Mouse (Mus musculus): ENCODE data around the gene Matn1. TPM values are rescaled to one million over a fixed set of nuclear protein-coding genes. Genes with fewer than 3 reads are reported as not detected.

Matn1 gene
- polyA plus RNA-seq (2017; shearing (Covaris generic)), result under 1 TPM in 1 of 2 experiments, not detected in 1; 0.23 TPM

DNA sequence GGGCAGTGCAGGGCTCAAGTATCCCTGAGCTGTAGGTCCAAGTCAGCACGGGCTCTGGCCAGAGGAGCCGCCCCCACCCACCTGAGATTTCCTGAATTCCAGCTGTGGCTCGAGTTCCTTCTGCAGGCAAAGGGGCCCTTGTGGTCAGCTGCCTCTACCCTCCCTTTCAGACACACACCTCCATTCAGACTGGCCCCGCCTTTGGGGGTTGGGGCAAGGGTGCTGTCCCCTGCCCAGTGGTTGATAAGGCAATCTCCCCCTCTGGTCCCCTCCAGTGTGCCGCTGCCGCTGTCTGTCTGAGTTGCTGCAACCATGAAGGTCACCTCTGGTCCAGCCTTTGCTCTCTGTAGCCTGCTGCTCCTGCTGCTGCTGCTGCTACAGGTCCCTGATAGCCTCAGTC is at the start of gene Matn1:
Matn1 (plus strand) TSS at position 274 of the 400 bp plus-strand sequence.
- ATAC-seq, result no peak

DNA sequence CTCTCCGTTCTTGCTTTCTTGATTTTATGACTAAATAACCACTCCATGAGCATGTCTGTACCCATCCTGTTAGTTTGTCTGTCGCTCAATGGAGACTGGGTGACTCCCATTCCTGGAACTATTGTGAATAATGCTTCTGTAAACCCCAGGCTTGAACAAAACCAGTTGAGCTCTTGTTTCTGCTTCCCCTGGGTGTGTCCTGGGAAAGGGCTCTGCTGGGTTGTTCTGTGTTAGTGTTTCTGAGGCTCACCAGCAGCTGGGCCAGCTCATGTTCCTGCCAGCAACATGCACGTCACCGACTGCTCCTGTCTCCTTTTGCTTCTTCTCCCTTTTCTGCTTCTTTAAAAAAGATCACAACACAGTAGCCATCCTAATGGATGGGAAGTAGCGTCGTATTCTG is 48.5 kb upstream of the Matn1 start:
- no peak for ATAC-seq

DNA sequence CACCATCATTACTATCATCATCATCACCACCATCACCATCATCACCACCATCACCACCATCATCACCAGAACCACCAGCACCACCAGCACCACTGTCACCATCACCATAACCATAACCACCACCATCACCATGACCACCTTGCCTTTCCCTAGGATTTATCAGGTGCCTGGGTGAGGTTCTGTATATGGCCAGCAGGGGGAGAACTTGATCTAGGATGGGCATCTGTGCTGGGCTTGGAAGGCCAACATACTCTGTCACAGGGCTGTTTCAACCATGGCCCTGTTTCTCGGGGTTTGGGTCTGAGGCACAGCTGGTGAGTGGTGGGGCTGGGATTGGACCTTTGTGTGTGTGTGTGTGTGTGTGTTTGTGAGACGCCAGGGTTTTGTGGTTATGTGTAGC is 47.8 kb upstream of the Matn1 start:
- ATAC-seq, result no peak

DNA sequence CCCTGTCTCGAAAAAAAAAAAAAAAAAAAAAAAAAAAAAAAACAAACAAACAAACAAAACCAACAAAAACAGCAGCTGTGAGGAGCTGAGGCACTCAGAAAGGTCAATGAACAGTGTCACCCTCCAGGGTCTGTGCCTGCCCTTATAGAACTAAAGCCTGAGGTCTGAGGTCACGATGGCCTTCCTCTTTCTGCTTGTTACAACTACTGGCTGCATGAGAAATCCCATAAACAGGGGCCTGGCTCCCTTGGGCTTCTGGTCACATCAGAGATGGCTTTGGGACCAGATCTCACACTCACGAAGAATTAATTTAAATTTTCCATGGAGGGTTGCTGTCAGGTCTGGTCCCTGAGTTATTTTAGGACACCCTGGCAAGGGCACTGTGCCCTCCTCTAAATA is 44.8 kb upstream of the Matn1 start:
- ATAC-seq, result no peak

DNA sequence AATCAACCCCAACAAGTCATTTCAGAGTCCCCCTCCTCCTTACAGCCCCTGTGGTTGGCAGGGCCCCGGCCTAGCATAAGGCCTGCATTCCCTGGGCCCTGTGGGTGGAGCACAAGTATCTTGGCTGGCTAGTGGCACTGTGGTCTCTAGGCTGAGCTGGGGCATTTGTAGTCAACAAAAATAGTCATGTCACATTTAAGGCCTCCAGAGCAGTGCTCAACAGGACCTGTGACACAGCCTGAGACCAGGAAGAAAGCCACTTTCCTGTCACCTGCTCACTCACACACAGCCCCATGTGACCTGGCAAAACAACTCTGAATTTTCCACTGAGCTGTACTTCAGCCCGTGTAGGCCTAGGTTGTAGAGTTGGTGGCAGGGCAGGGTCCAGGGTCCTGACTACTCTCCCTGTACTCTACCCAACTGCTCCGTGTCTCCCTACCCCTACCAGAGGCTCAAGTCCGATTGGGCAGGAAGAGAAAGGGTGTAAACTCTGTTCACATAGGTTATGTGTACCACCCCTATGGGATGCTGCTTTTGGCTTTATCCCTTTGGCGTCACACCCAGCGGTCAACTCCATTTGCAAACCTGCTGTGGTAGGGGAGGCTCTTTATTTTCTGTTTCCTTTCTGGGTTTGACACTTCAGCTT is 44.3 kb upstream of the Matn1 start:
- peak; percentile 82 for ATAC-seq

DNA sequence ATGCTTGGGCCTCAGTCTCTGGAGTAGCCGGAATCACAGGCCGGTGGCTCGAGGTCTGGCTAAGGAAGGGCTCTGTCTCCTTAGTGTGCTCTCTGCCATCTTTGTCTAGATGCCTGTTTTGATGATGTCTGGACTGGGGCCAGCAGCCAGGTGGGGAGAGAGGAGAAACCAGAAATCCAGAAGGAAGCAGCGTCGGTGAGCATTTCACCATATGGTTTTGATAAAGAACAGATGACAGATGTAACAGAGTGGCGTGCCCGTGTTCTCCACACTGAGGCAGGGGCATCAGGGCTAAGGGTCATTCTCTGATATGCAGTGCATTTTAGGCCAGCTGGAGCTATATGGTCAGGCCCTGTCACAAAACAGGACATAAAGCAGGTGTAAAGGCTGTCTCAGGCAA is 43.4 kb upstream of the Matn1 start:
- ATAC-seq, result no peak

DNA sequence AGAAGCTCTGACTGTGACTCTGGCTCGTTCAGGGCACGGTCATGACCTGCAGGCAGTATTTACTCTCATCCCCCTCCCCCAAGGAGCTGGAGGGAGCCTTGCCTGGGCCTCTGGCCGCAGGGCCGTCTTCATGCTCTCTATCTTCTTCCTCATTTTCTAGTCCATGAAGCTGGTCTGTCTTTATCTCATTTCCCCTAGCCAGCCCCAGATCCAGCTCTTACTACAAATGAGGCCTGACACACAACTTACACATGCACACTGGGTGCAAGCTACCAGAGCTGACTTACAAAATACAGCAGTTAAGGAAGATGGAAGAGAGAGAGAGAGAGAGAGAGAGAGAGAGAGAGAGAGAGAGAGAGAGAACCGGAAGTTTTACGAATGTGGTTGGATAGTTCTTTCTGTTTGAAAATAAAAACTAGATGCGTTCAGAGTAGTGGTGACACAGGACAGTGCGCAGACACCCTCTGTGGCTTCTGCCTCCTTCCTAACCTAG is 41.9 kb upstream of the Matn1 start:
- peak; percentile 38 for ATAC-seq

DNA sequence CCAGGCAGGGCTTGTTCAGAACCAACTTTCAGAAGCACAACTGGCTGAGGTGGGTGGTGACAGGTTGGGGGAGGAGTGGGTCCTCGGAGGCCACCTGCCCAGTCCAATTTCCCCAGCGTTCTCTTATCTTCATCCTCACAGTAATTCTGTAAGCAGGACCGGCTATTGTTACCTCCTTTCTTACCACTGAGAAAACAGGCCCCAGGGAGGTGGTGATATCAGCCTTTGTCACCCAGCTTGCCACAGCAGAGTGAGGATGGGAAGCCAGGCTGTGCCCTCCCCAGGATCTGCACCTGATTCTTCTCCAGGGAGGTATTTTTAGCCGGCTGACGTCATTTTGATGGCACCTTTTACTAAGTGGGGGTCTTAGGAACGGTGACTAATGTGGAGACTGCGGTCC is 39.2 kb upstream of the Matn1 start:
- no peak for ATAC-seq

DNA sequence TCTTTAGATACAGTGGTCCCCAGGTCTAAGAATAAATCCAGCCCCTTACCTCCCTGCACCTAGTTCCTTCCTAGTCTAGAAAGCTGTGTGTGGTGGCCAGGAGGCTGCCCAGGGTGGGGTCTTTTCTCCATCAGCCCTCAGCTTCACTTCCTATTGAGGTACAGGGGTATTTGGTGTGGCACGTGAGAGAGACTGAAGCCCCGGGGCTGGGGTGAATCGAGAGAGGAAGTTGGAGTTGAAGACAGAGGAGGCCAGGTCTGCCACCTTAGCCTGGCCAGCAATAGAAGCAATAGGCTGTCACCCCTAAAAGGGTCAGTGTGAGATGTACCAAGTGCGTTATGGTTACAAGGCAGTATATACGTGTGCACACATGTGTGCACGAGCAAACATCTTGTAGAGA is 38.3 kb upstream of the Matn1 start:
- ATAC-seq, result no peak

DNA sequence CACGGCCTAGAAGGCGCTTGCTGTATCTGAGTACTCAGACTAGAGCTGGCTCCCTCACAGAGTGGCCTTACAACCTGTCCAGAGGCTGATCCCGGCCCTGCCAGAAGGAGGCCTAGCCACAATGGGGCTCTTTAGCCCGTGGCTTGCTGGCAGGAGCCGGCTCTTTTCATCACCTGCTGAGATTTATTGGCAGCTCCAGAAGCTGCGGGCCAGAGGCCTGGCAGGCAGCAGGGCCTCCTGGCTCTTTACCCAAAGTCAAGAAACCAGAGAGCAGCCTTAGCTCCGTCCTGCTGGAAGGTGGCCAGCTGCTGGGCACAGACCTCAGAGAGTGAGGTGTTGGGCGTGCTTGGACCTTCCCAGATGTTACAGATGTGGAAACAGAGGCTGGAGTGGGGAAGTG is 37.9 kb upstream of the Matn1 start:
- no peak for ATAC-seq

DNA sequence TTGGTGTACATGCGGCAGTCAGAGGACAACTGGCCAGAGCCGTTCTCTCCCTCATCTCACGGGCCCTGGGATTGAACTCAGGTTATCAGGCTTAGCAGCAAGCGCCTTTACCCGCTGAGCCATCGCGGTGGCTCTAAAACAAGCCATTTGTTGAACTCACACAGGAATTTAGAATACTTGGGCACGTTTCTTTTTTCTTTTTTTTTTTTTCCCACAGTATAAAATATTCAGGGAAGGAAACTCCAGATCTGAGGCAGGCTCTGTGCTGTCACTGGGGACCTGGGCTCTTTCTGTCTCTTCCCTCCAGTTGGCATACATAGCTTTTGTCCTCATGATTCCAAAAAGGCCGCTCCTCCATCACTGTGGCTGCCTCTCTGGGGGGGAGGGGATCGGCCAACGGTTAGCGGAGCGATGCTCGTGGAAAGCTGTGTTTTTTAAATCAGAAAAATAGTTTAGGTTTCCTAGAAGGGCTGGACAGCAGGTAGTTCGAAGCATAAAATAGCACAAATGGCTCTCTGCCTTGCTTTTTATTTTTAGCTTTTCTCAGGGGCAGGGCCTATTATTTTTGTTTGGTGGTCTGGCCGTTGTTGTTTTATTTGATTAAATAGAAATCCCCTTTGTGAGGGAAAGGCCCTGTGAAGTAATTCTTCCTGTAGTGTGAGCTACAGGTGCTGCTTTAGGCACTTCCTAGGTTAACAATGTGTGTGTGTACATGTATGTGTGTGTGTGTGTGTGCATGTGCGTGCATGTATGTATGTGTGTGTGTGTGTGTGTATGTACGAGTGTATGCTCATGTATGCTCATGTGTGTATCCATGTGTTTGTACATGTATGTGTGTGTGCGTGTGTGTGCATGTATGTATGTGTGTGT is 36.8 kb upstream of the Matn1 start:
- no peak for ATAC-seq

DNA sequence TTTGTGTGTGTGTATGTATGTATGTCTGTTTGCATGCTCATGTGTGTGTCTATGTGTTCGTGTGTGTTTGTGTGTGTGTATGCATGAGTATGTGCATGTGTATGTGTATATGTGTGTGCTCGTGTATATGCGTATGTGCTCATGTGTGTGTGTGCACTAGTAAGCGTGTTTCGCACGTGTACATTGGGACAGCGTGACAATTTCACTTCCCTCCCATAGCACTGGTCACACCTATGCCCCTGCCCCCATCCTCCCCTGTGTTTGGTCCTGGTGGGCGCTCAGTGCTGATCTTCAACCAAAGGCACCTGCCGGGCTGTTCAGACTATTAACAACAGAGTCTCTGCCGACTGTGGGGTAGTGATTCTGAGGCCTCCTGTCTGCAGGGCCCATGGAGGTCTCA is 36.1 kb upstream of the Matn1 start:
- no peak for ATAC-seq

DNA sequence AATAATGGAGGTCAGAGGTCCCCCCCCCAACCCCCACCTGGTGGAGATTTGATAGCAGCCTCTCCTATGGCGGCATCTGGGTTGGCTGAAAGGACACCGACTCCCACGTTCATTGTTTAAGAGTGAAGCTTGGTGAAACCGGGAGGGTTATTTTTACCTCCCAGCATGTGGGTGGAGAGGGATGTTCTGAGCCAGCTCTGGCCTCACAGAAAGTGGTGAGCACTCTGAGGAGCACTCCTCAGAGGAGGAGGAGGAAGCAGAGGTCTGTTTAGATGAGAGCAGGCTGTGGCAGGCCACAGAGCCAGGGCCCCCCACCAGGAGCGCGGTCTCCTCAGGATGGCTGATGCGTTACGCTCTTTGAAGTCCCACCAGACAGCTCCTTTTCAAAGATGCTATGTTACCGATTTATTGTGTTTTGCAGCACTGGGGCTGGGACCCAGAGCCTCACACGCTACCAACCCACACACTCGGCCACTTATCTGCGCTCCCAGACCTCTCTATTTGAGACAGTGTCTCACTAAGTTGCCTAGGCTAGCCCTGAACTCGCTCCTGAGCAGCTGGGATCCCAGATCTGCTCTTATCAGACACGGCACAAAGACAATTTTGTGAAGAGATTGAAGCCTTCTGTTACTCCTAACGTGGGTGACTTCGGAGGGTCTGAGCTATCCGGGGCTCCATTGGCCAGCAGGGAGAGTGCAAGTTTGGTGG is 34.9 kb upstream of the Matn1 start:
- no peak for ATAC-seq

DNA sequence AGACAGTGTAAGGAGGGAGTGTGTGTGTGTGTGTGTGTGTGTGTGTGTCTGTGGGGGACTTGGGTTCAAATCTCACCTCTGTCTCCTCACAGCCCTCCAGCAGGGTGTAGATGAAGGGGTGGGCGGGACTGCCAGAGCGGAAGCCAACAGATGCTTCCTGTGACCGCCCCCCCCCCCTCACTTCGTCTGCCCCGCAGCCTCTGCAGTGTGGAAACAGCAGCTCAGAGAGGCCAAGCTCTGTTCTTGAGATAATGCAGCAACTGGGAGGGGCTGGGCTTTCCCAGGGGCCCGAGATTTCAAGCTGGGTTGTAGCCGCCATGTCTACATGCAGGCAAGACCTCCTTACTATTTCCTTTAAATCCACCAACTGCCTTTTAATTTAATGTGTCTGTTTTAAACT is 33.5 kb upstream of the Matn1 start:
- ATAC-seq, result peak; percentile 54

DNA sequence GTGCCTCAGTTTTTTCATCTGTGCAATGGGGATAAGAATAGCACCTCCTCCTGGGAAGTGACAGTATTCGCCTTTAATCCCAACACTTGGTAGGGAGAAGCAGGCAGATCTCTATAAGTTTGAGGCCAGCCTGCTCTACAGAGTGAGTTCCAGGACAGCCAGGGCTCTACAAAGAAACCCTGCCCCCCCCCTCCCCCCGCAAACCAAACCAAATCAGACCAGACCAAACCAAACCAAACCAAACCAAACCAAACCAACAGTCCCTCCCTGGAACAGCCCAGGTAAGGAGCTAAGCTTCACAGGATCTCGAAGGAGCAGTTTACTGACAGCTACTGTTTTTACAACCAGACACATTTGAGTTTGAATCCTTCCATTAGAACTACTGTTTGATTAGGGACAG is 31.6 kb upstream of the Matn1 start:
- ATAC-seq, result no peak

DNA sequence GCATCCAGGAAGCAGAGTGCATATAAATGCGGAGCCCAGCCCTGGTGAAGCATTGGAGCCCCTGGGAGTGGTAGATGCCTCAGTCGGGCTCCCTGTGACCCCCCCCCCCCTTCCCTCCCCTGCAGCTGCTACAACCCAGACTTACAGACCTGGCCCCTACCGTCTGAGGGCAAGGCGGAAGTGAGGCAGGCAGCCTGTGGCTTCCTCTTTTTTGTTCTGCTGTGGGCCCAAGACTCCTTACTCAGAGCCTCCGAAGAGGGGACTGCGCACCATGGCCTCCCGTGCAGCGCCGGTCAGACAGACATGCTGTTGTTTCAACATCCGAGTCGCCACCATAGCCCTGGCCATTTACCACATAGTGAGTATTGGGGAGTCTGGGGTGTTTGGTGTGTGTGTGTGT is 31.1 kb upstream of the Matn1 start, which contains the start of gene Laptm5:
Laptm5 (plus strand) TSS at position 49 of the 400 bp plus-strand sequence.
- peak; percentile 44 for ATAC-seq

DNA sequence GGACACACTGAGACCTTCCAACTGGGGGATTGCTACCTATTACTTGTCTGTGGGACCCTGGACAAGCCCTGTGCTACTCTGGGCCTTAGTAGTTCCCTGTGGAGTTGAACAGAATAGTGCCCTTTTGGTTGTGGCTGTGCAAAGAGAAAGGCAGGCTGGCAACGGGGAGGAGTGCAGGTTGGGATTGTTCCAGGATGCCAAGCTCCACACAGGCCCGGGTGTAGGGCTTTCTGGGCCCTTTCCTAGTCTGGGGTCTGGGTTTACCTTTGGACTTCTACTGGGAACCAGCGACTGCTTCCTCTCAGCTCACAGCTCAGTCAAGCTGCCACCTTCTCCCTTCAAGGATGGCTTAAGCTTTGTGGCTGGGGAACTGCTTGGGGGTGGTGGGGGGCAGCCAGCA is 30.7 kb upstream of the Matn1 start:
- no peak for ATAC-seq

DNA sequence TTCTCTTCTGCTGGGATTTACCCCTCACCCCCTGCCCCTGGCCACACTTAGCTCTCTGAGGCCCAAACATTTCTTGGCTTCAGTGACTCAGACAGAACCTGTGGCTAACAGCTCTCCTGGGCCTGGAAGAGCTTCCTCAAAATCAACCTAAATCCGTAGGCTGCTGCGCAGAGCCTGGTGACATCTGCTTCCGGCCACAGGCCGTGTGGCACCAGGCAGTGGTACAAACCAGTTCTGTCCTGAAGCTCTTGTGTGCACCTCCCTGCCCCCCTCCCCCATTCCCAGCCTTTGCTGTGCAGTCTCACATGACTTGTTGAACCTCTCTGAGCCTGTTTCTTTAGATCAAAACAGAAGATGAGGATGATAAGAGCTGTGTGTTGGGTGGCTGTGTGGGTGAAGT is 30.2 kb upstream of the Matn1 start:
- ATAC-seq, result peak; percentile 74

DNA sequence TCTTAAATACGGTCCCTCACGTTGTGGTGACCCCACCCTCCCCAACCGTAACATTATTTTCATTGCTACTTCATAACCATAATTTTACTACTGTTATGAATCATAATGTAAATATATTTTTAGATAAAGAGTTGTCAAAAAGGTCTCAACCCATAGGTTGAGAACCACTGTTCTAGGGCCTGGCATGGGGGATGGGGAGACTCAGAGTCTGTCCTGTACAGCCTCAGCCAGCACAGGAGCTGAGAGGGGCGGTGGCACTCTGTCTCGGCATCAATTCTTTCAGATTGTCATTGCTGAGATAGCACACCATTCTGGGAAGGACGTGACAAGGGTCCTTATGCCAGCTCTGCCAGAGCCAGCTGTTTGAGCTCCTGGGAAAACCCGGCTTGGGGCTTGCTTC is 29.7 kb upstream of the Matn1 start:
- no peak for ATAC-seq

DNA sequence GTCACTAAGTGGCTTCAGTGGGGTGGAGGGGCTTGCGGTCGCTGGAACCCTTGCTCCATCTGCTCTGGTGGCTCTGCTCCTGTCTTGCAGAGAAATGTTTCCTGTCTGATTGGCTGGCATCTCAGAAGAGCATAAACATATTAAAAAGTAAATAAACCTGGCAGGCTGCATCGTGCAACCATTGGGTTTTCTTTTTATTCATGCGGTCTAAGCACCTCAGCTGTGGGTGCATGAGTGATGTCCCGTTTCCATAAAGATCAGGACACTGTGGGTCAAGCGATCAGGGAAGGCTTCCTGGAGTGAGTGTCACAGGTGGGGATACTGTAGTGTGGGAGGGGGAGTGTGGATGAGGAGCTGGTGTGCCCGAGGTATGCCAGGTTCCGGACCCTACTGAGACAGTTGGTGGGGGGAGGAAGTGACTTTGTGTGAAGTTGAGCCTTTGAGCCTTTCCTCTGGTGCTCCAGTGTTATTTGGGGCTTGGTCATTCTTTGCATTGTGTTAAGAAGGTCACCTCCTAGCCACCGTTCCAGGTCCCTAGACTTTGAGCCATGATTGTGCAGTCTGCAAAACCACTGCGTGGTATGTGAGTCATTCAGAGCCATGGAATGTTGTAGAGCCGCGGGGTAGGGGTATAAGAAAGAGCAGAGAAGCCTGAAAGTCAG is 29.0 kb upstream of the Matn1 start:
- no peak for ATAC-seq

DNA sequence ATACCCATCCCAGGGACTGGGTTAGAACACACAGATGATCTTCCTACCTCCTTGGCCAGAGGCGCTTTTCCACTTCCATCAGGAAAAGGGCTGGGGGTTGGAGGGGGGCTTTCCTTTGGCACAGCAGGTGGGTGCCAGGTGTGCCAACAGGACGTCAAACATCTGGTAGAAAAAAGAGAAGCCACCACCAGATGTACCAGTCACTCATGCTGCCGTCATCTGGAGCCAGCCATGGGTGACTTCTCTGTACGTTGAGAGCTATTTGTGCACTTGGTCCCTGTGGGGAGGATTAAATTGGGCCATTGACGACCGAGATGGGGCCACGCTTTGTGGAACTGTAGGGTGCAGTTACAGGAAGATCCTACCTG is 28.5 kb upstream of the Matn1 start:
- no peak for ATAC-seq

DNA sequence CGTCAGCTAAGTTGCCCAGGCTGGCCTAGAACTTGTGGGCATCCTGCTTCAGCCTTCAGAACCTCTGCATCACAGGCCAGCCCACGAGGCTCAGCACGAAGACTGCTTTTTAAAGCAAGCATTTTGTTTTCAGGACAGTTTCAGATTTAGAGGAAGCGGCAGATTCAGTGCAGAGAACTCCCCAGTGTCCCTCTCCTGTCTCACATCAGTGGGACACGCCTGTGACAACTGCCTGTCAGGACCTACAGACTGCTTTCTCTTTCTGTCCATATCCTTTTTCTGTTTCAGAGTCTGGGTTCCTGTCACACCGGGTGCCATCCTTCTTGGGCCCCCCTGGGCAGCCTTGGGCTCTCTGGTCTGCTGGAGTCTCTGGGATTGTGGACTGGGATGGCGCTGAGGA is 27.5 kb upstream of the Matn1 start:
- ATAC-seq, result no peak

DNA sequence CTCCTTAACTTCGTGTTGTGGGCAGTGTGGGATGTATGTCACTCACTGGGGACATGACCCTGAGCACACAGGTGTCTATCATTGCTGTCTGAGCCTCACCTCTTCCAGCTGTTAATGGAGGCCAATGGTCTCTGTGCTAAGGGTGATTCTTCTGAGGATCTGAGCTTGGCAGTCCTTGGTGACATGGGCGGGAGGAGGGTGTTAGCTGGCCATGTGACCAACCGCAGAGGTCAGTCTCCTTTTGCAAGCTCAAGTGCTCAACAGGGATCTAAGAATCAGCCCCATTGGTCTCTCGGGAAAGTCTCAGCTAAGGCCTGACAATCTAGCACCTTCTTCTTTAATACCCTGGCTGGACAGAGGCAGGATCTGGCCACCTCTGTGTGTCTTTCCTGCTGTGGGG is 26.6 kb upstream of the Matn1 start:
- no peak for ATAC-seq

All from activated CD4-positive, CD25-positive, alpha-beta regulatory T cell, adult 4 months (primary cell).